Mouse (Mus musculus): ENCODE results near the gene Calcoco1.

Calcoco1 gene

GRCm38 (mm10) chr15:102683670-102684069, 38.3 kb downstream of the Calcoco1 start:
- peak; percentile 29 for DNase-seq

- DNase-seq: no peak
Measured at GRCm38 (mm10) chr15:102676345-102676744, 45.6 kb downstream of the Calcoco1 start.

DNA sequence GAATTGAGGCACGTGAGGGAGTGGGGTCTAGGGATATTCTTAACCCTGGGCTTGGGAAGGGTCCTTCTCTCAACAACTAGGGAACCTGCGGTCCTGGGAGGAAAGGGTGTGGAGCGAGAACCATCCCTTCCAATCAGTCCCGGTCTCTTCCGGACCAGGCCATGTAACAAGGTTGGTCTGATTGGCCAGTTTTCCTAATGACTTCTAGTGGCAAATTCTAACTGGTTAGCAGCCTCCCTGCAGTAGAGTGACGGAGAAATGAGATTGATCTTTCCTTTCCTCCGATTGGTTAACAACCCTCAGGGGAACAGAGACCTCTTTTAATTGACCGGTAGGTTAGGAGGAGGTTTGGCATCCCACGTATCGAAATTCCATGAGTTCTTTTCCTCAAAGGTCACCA, 48.4 kb downstream of the Calcoco1 start:
- DNase-seq: peak; percentile 73

GRCm38 (mm10) chr15:102672215-102673071, 49.5 kb downstream of the Calcoco1 start, which contains the start of gene Atp5g2:
Gene Atp5g2 (minus strand): TSS chr15:102672352.
- peak; percentile 58 for DNase-seq

DNA sequence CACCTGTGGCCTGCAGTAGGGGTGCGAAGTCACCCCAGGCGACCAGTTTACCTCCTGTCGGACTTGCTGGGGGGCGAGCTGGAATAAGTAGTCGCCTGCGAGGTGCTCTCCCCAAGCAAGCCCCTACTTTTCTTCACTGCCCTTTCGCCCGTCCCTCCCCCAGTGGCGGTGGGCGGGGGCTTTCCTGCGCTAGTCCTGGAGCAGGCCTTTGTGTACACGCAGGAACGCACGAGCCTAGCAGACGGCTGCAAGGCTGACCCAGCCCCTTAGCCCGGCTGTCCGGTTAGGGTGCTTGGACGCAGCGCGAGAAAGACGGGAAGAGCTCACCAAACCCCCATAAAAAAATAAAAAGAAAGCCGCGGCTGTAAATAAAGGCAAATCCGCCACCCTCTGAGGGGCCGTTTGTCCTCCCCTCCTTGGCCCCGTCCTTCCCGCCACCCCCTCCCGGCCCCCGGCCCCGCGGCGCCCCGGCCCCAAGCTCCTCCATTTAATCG, 50.2 kb downstream of the Calcoco1 start:
- DNase-seq: peak; percentile 95

DNA sequence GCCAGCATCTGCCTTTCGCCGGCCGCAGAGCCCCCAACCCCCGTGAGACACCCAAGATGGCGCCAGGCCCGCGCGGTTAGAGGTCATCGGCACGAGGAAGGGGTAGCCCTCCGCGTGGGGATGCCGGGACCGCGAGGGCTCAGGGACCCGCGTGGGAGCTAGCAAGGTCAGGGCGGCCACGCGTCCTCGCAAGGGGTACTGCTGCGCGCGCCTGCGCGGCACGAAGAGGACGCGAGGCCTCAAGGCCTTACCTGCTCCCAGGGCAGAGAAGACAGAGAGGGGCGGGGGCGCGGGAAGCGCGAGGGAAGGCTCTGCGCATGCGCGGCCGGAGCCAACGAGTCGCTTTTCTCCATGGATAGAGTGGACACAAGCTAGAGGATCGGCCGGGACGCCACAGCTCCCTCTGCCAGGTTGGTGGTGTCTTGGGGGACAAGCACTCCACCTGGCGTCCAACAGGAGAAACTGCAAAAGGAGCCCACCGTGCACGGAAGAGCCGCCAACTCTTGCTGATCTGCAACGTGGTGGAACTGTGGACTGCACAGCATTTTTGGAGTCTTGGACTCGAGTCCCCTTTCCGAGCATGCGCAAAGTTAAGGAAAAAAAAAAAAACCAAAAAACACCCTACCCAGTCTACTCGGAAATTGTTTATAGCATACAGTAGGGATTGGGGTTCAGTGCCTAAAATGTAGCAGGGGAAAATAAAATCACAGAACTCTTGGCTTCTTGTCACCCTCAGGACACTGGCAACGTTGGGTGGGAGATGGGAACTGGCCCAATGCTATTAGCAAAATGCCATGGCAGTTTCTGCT, 51.0 kb downstream of the Calcoco1 start:
- peak; percentile 98 for DNase-seq

- no peak for DNase-seq
Measured at GRCm38 (mm10) chr15:102670281-102670680, 51.7 kb downstream of the Calcoco1 start.

GRCm38 (mm10) chr15:102669571-102669970, 52.4 kb downstream of the Calcoco1 start:
- no peak for DNase-seq

- peak; percentile 78 for DNase-seq
Measured at GRCm38 (mm10) chr15:102665494-102665893, 56.5 kb downstream of the Calcoco1 start.

DNA sequence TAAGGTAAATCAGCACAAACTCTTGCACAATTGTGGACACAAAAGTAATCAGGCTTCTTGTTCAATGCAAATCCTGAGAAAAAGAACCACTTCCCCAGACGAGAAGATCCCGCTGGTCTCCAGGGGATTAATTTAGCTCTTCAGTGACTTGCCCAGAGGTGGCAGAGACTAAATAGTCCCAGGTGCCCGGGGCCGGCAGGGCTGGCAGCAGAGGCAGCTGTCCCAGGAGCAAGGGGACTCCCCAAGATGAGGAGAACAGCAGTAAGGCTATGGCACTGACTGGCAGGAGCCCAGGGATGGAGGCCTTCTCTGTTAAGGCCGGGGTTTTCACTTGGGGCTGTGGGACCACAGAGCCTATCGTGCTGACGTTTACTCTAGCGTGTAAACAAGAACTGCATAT, 58.2 kb downstream of the Calcoco1 start:
- no peak for DNase-seq

DNA sequence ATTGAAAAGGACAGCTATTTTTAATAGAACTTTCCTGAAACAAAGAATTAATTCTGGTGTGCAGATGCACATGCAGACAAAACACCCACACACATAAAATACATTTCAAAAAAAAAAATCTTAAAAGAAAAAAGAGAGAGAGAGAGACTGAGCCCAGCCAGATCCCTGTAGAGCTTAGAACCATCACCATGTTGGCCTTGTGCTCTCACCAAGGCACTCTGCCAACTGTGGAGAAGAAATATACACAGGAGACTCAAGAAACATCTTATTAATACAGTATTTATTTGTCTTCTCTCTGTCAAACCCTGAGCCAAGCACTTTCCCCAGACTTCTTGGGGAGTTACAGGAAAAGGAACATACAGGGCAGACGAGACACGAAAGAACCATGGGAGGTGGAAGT, 59.4 kb downstream of the Calcoco1 start:
- peak; percentile 25 for DNase-seq

DNA sequence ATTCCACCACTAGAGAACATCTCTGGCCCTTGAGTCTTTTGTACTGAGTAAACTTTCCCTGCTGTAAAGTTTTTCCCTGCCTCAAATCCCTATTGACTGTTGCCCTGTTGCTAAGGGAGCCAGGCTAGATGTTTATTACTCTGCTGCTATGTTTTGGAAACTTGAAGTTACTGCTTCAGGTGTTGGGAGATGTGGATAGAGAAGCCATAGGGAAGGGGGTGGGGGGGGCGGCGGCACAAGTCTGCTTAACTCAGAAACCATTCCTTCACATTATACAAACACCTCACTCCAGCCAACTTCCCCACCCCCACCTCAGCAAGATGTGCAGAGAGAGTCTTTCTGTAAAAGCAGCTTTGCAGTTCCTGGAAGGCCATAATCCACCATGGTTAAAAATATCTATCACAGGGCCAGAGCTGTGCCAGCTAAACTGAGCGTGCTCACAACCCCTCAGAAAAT, 64.0 kb downstream of the Calcoco1 start:
- DNase-seq: peak; percentile 56

Measured in lung, postnatal 10 days (tissue).